Mouse (Mus musculus): ENCODE data around the gene Rsu1. TPM values are rescaled to one million over a fixed set of nuclear protein-coding genes. Genes with fewer than 3 reads are reported as not detected.

Gene Rsu1
- total RNA-seq, 4 experiments from 2014 or later: 41.2 to 46.0 (median 41.6) TPM

DNA sequence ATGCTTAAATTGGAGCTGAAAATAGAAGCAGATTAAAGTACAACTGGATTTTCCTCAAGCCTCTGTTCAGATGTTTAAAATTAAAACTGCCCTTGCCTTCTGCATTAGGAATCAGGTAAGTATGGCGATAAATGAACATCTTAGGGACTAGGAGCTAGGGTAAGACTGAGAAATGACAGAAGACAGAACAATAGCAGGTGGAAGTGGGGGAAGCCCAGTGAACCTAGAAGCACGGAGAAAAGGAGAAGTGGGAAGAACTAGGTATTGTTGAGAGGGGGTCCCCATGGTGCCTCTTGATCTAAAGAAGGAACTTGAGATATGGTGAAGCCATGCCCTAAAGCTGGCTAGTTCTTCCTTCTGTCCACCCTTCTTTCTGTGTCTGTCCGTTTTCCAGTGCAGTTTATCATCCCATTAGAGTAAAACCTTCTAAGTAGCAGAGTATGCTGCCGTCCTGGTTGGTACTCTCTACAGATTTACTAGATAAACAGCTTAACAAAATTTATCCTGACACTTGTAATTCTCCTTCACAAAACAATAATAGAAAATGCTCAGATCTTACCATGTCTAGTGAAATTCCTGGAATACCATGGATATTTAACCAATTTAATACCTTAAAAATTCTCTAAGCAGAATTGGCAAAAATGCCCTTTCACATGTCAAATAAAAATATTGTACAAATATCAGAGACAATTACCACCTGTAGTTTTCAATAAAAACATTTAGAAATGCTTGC lies 101.9 kb downstream of the Rsu1 start:
- no peak for DNase-seq (ENCODE audit: low spot score)

DNA sequence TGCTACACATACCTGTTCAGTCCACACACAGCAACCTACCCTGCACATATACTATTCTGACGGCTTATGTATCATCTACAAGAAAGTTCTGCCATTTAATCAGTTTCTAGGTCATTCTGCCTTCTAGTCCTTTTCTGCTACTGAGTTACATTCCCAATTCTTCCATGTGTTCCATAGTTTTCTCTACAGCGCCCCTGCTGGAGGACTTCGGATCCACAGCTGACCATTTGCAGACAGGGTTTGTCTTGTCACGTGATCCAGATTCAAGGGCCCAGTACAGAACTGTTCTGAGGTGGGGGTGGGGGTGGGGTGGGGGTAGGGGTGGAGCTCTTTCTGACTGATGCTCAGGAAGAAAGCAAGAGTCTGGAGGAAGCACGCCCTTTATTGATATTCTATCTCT lies 102.5 kb downstream of the Rsu1 start:
- DNase-seq (ENCODE audit: low spot score): peak; percentile 12

DNA sequence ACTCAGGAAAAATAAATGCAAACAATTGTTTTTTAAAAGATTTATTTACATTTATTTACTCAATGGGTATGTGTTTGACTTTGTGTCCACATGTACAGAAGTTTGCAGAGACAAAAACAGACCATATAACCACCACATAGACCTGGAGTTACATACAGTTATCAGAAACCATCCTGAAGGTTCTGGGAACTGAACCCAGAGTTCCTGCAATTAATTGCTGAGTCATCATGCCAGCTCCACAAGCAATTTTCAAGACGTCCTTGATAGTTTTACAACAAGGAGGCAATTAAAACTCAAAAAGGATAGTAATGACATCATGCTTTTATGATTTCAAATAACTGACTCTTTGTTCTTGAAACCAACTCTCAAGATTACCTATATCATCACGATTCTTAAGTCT lies 109.5 kb downstream of the Rsu1 start:
- no peak for DNase-seq (ENCODE audit: low spot score)

DNA sequence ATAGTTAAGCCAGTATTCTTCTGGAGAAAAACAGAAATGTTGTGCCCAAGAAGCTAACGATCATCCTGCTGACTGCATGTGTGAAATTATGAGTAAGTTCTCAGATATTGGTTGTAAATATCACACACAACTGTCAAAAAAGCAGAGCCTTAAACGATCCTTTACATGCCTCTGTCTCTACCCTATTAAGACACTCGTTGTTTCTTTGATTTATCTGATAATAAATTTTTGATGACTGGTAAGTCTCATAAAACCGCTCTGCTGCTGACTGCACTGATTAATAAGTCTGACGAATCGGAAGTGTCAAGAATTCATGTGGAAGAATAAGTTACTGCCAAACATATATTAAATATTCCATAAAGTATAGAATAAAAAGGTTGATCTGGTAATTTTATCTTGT lies 126.0 kb downstream of the Rsu1 start:
- no peak for DNase-seq (ENCODE audit: low spot score)

DNA sequence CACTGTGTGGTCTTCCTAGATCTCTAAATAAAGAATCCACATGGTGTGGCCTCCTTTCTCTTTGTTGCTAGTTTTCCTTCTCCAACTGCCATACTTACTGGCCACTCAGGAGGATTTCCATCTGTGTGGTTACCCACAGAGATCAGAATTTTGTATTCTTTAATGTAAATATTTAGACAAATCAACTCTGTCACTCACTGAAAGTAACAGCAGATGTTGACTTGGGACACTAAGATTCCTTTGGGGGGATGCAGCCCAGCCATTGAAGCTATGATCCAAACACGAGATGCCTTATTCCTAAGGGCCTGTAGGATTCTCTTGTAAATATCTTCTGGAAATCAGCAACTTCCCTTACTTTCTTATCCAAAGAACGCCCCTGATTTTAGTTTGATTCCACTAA lies 136.3 kb downstream of the Rsu1 start:
- DNase-seq (ENCODE audit: low spot score): no peak

DNA sequence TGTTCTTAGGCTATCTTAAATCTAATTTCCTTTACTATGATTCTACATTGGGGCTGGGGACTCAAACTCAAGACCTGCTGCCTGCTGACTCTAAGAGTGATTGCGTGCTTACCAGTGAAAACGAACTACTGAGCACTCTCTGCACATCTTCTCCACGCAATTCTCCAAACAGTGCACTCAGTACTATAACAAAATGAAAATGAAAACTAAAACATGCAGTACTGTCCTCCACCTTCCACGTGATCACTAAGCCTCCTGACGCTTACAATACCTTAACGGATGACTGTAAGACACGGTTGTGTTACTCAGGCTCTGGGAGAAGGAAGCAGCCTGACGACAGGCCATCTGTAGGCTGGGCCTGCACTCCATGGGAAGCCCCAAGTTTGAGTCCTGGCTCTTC lies 138.4 kb downstream of the Rsu1 start:
- no peak for DNase-seq (ENCODE audit: low spot score)

DNA sequence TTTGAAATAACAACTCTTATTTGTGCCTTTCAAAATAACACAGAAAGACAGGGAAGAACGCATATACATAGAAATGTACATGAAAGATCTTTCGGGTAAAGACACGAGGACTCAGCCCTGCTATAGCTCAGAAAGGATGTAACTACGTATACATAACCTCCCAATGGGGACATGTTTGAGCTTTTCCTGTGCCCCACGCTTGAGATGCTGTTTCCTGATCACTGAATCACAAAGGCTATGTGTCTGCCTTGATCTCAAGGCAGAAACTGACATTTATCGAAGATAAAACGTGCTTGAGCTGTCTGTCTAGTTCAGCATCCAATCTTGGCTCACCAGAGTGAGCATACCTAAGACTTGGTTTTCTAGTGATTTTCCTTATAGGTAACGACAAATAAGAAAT lies 138.8 kb downstream of the Rsu1 start:
- no peak for DNase-seq (ENCODE audit: low spot score)

DNA sequence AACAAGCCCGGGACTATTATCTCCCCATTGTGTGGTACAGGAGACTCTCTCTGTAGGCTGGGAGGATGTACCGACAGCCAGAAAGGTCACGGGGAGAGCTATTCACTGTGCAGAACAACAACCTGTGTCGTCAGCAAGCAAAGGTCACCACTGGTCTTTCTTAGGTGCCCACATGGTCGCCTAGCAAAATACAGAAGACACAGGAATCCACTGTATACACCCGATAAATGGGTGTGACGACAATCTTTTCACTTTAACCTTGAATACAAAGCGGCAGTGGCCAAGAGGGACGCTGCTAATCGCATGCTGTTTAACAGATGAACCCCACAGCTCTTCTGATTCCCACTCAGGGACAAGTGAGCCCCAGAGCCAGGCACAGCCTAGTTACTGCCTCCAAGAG lies 141.4 kb downstream of the Rsu1 start:
- no peak for DNase-seq (ENCODE audit: low spot score)

DNA sequence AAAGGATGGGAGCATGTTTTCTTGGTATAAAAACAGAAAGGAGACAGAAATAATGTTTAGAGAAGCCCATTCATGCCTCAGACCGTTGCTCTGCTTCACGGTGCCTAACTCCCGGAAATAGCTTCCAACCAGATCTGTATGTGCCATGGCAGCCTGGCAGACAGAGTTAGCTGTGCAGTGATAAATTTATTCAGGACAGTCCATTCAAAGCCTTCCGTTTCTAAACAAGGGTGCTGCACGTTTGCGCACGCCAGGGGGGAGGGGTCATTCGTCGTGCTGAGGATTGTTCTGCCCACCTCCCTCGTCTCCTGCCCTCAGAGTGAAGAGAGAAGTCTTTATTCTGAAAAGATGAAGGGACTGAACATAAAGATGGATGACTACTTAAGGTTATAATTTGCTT lies 141.9 kb downstream of the Rsu1 start:
- no peak for DNase-seq (ENCODE audit: low spot score)

DNA sequence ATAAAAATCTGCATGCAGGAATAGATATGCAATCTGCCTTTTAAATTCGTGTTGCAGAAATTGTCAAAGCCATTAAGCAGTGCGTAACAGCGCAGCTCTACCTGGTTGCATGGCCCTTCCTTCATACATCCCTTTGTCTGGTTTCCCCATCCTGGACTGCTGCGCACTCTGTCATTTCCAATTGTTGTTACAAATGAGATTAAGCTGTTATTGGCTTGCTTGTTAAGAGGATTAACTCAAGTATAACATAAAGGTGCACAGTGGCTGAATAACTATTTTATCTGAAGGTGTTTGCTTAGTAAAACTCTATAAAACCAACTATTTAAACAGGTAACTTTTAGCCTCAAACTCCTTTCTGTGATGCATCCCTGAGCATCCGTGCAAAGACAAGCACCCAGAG lies 150.8 kb downstream of the Rsu1 start:
- DNase-seq (ENCODE audit: low spot score): no peak

DNA sequence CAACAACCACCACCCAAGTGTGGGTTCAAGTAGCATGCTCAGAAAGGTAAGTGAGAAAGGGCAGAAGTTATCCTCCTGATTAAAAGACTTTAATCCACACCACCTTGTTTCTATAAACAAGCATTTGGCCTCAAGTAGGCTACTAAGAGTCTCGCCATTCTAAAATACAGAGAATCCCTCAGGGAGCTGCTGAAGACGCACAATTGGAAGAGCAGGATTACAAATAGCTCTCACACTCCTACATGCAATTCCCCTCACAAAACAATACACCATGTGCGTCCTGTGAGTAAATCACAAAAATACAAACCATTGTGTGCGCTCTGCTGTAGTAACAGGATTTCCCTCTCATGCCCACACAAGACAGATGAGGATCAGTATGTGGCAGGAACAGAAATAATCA lies 153.3 kb downstream of the Rsu1 start:
- DNase-seq (ENCODE audit: low spot score): no peak

DNA sequence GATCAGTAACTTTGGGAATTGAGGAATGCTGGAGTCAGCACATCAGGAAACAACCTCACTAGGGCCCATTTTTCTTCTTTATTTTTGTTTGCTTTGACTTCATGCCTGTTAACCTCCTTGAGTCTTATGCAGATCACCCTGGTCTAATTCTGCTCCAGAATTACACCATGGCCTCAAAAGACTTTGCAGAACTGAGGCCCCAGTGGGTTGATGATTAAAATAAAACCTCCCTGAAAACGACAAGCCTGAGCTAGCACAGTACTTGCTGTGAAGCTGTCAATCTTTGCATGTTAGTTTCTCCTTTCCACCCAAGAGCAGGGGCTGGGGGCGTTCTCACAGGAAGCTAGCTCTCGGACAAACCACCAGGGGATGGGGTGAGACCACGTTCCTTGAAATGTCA lies 164.7 kb downstream of the Rsu1 start:
- DNase-seq (ENCODE audit: low spot score): no peak

DNA sequence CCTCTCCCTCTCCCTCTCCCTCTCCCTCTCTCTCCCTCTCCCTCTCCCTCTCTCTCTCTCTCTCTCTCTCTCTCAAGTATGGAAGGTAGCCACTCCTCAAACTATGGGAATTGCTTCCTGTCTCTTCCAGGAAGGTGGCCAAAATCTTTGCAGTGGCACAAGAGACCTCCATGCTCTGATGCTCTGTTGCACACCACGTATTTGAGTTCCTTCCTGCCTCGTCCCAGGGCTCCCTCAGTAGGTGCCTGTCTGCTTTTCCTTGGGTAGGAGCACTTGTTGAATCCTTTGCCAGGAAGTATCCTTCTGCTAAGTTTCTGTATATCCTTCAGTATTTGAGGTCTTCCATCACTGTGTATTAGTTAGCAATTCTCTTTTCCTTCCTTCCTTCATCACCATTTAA lies 166.8 kb downstream of the Rsu1 start:
- no peak for DNase-seq (ENCODE audit: low spot score)

DNA sequence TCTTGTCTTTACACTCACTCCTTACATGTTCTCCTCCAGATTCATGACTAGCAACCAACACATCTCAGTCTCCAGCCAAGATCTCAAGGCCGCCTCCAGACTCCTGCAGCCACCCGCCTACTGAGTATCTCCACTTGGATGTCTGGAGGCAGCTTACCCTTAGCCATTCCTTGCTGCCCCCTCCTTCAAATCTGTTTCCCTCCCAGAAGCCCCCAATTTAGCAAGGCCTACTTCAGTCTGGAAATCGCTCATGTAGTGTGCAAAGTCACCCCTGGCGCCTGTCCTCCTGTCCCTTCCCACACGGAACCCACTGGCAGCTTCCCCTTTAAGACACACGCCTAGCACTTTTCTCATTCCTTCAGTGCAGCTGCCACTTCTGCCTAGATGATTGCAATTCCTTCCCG lies 167.4 kb downstream of the Rsu1 start:
- DNase-seq (ENCODE audit: low spot score): no peak

DNA sequence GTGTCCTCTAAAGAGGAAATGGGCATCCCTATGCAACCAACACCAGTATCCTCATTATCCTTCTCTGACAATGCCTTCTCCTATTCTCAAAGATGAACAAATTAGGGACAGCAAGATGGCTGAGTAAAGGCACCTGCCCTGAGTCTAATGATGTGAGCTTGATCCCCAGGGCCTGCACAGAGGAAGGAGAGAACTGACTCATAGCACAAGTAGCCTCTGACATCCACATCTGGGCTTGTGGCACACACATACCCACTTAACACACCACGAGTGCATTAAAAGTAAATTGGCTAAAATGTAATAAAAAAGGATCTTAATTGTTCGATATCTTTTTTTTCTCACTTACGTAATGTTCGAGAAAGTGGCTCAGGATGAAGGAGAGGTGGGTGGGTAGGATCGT lies 177.2 kb downstream of the Rsu1 start:
- no peak for DNase-seq (ENCODE audit: low spot score)

DNA sequence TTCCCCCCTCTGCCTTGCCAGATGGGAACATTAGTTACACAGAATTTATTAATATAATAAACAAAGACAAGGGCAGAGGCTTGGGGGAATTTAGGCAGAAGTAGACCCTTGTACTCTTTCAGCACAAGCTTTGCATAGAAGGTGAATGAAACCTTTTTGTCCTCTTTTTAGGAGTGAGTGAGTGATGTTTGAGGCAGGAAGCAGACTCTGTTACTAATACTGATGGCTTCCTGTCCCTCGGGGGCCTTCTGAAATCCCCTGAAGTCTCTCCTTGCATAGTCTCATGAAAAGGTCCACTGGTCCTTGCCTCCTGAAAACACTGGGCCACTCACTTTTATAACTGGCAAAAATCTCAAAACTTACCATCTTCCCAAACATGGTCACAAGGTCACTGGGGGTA lies 177.6 kb downstream of the Rsu1 start:
- DNase-seq (ENCODE audit: low spot score): no peak

DNA sequence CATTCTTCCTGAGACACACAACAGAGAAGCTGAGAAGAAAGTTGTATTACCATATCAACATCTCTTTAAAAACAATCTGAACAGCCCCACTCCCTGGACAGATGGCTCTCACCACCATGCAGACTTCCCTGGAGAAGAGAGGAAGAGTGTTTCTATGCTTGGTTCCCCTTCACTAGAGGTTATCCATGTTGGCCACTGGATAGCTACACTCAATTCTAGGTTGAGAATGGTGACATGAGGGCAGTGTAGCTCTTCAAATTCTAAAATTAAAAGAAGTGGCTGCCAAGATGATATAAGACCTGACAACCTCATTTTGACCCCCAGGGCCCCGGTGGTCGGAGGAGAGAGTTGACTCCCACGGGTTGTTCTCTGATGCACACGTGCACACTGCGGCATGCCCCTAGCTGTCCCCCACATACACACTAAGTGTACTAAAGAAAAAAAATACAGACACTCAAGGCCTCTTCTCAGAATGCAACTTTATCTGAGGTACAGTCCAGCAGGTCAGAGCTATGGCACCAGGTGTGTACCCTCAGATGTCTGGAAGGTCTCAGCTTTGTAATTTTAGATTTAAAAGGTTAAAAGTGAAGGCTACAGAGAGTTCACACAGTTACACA lies 179.7 kb downstream of the Rsu1 start:
- DNase-seq (ENCODE audit: low spot score): no peak

DNA sequence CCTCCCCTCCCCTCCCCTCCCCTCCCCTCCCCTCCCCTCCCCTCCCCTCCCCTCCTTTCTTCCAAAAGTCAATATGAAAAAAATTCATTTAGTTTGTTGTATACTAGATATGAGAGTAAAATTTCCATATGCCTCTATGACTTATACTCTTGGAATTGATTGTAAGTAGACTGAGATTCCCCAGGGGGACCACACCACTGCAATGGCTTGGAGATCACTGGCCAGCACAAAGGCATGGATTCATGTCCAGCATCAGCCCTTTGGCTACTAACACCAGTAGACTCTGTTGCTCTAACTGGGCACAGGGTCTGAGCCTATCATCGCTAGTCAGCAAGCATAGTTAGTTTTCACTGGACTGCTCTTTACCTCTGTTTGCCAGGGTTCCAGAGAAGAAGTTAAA lies 180.4 kb downstream of the Rsu1 start:
- no peak for DNase-seq (ENCODE audit: low spot score)

DNA sequence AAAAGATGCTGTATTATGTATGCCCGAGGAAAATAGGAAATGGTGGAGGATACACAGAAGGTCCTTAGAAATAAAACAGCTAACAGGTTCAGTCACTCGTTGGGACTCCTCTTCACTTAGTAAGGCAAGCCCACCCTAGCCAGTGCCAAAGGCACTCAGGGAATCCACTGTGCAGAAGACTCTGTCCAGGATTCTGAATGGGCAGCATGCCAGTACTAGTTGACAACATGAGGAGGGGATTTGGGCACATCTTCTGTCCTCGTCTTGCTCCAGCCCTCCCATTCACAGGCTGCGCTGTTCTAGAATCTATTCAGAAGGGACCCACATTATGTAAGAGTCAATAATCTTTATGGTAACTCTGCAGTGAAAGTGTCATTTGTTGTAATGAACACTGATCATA lies 181.4 kb downstream of the Rsu1 start:
- no peak for DNase-seq (ENCODE audit: low spot score)

DNA sequence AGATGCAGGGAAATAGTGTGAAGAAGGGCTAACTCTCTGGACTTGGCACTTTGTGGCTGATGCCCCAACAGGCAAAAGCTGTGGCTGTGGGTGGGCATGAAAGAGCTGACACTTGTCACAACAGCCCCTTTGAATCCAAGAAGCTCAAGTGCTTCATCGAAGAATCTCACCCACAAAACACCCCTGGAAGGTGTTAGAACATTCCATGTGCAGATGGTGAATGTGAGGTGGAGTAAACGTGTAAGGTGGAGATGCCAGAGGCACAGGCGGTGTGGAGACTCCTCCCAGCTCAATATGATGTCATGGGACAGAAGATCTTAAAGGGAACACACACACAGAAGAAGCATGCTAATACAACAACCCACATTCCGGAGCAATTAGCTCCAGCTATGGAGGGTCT lies 182.9 kb downstream of the Rsu1 start:
- DNase-seq (ENCODE audit: low spot score): no peak

DNA sequence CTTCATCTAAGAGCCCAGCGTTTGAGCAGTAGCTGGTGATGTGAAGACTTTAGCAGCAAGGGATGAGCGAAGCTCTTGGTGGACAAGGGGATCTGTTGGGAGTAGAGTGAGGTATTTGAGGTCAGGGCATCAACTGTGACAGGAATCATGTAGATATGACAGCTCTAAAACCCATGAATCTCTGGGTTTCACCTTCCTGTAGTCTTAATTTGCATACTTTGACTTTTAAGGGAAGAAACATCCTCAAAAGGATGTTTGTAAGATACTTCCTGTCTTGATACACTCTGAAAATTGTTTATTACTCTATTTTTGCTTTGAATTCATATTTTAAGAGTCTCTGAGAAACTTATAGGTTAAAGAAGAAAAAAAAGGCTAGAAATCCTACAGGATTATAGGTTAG lies 183.4 kb downstream of the Rsu1 start:
- no peak for DNase-seq (ENCODE audit: low spot score)

DNA sequence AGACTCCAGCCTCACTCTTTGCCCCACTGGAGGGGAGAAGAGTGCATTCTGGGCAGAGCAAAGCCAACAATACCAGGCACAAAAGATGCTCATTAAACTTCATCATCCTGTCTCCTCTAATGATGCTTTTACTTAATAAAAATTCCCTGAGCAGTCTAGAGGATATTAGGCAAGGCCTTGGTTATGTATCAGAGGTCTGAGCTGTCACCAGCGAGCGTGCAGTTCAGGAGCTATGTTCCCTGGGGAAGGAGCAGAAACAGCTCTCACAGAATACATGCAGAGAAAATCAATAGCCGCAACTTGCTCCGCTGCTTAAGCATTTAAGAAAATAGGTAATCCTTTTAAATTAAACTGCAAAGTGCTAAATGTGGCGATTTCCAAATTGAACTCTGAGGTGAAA lies 187.0 kb downstream of the Rsu1 start:
- DNase-seq (ENCODE audit: low spot score): no peak

DNA sequence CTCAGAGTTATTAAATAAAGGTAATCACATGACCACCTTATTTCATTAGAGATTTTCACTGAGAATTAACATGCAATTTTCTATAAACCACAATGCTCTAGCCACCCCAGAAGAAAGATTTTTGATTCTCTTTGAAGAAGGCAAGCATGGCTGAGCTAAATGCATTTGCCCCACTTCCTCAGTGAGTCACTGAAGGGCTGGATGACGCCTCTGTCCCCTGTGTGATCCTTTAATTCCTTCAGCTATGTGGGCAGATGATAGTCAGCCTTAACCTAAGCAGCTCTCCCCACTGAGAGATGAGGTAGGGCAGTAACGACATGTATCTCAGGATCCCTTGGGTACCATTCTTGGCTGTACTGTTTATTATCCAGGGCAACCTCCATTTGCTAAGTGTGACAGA lies 190.7 kb downstream of the Rsu1 start:
- no peak for DNase-seq (ENCODE audit: low spot score)

DNA sequence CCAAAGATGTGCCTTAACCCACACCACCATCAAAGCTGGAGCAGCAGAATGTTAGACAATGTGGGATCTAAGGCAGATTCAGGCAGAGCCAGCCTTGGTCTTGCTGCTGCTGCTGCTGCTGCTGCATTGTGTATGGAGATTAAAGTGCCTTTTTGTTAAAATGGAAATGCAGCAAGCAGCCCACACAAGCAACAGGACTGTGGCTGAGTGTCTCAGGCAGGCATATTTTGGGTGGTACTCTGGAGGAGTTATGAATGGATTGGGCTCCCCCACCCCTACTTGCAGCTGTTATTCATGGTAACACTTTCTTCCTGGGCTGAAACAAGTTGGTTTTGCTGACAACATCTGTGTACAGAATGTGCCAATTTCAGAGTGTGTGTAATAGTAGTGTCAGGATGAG lies 199.0 kb downstream of the Rsu1 start:
- no peak for DNase-seq (ENCODE audit: low spot score)

Measured in heart, adult 8-10 months (tissue).